Mouse (Mus musculus) liver, adult 2 months (tissue): ENCODE measurements at regions not wholly inside any gene's neighbourhood (a gene's known extent, or its start where the extent isn't known, plus 50 kb on each side); places are given as distances from the start of the nearest gene placed in this dataset.

Source experiments
- CTCF ChIP-seq: fragments of 200-500 bp; IDR thresholded peaks from 2 replicates; pipeline ENCODE4 v1.5.1; 2011; ENCODE audit warnings: low read depth, low read length, control low read depth
- POLR2A ChIP-seq: fragments of 200-500 bp; IDR thresholded peaks from 2 replicates; pipeline ENCODE4 v1.6.1; 2011; ENCODE audit warnings: low read length, control low read depth; ENCODE audit not compliant: insufficient read depth; ENCODE audit errors: extremely low read depth

GRCm38 (mm10) chr13:5614833-5615232 lies 246.4 kb upstream of the Klf6 start:
- TF ChIP-seq POLR2A (no peak), CTCF (no peak)
